Mouse (Mus musculus) granulocyte monocyte progenitor cell, adult 5-6 weeks (primary cell): ENCODE measurements around the gene Slc35b1. TPM values are rescaled to one million over a fixed set of nuclear protein-coding genes. Genes with fewer than 3 reads are reported as not detected.

Experiments
- ATAC-seq: replicated peaks from 2 replicates; pipeline ENCODE4 v1.8.0; 2016; ENCODE audit warnings: mild to moderate bottlenecking, moderate TSS enrichment, inconsistent platforms; ENCODE audit not compliant: poor library complexity, severe bottlenecking
- total RNA-seq, 2 experiments: library from RNA; stranded (forward) in 1 of 2; stranded (reverse) in 1 of 2; fragments of 200-712, 200-1000 nt in 1 of 2; fragments of >200 nt in 1 of 2; fragmentation: Nextera tagmentation in 1 of 2; gene quantifications; 2 replicates each; pipeline ENCODE4 v1.2.3; 2014 to 2017

The Slc35b1 gene
- total RNA-seq, 2 experiments from 2014 or later, result 66.6 to 85.1 TPM

DNA sequence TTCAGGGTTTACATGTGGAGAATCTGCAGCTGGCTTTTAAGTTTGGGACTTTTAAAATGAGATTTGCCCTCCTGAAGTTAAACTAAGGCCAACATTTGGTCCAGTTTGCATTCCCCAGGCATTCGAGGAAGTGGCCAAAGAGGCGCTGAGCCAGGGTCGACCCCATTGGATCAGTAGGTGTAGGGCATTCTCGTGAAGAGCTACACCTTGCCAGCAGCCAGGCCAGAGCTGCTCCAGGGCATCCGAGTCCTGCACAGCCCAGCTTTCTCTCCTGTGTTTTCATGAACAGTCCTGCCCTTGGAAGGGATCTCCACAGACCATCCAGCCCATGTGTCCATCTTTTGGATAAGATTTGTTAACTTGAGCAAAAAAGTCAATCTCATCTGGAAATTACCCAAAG, 20.1 kb upstream of the Slc35b1 start:
- no peak for ATAC-seq

DNA sequence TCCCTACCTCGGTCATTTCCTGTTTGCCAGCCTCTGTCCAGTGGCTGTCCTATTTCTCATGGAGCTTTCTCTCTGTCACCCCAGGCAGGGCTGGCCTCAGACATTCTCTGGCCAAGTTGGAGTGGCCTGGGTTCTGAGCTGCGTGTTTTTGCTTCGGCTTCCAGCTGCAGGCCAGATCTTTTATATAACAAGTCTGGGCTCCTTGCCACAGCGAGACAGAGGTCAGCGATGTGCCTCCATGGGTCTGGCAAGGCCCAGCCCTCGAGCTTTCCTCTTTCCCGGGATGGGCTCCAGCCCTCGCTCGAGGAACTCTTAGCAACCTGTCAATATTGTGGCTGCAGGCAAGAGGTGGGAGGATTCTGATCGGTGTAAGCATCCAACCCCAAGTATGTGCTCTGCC, 18.9 kb upstream of the Slc35b1 start:
- ATAC-seq, result no peak

DNA sequence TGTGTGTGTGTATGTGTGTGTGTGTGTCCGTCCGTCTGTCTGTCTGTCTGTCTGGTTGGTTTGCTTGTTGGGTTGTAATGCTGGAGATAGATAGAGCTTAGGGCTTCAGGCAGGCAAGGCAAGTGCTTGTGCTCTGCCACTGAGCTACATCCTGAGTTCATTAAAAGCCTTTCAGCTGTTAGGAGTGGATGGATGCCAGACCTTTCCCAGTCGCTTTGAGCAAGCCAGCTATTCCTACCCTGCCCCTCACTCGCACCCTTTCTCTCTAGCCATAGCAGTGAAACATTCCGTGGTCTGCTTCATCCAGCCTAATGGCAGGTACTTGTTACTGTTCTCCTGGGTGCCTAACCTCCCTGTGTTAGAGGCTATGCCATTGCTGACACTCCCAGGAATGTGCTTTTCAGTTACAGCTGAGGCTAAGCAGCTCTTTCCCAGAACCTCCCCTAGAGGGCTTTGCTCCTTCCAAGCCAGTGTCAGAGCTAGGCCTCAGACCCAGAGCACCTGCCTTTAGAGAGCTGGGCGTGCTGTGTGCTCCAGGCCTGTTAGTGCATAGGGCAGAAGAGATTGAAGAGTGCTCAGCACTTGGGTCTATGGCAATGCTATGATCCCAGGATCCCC, 18.1 kb upstream of the Slc35b1 start:
- ATAC-seq, result peak; percentile 12; the same call in 1 of the 2 replicates

DNA sequence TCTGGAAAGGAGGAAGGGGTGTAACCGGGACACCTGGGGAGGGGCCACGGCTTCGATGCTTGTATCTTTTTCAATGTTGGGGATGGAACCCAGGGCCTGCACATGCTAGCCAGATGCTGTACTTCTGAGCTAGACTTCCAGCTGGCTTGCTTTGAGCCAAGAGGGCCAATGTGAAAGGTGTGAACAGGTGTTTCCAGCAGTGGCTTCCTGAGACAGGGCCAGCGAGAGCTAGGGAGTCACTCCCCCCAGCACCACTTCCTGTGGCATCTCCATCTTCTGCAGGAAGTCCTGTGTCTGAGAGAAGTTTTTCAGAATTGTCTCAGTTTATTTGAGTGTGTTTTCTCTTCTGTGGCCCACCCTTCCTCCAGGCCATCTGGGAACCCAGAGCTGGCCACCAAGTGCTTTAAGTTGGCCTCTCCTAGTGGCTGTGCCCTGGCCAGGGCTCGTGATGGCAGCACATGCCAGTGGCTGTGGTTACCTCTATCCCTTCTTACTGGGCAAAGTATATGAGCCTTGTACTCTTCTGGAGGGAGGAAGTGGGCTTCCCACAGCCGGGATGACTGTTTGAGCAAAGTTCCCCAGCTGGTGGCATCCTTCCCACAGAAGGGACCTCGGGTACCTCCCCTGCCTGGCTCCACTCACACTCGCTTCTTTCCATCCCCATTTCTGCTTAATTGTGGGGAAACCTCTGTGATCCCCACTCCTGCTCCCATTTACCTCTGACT, 17.3 kb upstream of the Slc35b1 start:
- ATAC-seq, result peak; percentile 52

DNA sequence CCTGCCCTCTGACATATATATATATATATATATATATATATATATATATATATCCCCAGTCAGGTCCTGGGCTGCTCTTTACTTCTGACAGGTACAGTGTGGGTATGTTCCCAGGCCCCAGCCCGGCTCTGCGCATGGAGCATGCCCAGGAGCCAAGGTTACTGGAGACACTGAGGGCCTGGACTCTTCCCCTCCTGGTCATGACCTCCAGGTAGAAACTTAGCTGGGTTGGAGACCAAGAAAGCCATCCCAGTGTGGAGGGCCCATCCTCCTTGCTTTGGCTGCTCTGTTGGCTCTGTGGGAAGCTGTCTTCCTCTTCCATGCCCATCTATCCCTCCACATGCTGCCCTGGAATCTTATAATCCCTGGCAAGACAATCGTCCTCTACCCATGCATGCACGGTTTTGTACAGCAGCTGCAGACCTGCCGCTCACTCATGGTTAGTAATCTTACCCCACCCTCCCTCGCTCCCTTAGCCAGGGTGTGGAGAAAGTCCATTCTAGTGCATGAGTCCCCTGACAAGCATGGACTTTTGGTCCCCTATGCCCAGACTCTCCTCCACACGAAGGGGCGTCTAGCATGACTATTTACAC, 16.2 kb upstream of the Slc35b1 start:
- ATAC-seq, result no peak

DNA sequence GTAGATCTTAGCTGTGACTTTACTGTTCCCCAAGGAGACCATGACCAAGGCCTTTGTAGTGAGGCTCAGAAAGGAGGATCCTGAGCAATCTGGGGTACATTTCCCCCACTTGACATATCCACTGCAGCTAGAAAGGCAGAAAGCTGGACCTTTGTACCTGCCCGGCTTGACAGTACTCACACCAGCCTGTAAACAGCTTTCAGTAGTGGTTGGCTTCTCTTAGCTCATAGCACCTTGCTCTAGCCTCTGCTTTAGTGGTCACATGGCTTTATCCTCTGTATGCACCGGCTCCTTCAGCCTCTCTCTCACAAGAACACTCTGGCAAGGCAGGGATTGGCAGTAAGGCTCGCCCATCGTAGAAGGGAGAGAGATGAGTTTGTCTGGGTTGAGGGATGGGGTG, 15.6 kb upstream of the Slc35b1 start:
- no peak for ATAC-seq

DNA sequence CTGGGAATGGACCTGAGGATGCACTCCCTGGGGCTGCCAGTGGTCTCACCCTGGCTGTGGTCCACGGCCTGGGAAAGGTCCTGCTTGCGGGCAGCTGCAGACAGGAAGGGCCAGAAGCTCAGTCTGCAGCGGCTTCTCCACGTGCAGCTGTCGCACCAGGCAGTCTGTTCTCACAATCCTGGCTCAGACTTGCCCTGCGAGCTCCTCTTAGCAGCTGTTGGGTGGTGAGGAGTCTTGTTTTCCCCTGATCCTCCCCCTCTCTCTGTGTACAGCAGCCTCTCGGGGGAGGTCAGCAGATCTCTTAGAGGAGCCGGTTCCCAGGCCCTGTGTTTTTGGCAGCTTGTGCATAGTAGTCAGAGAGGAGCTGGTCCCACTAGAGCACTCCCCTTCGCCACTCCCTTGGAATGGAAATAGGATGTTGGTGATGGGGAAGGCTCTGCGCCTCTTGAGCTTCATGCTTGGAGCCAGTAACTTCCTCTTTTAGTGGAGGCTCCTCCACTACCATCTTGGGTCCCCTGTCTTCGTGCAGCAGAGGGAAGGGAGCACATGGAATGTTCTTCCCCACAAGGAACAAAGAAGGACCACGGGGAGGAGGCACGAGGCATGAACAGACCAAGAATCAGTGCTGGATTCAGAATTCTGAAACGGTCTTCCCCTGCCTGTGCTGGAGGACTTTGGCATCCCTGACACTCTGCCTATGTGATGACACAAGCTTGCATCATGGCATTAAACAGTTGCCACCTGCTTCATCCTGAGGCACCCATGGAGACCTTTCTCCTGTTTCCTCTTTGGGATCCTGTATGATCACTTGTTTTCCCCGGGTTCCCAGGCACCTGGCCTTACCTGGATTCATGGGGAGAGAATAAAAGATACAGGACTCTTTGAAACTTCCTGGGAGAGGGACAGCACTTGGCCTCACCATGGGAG, 14.3 kb upstream of the Slc35b1 start:
- peak; percentile 36 for ATAC-seq

DNA sequence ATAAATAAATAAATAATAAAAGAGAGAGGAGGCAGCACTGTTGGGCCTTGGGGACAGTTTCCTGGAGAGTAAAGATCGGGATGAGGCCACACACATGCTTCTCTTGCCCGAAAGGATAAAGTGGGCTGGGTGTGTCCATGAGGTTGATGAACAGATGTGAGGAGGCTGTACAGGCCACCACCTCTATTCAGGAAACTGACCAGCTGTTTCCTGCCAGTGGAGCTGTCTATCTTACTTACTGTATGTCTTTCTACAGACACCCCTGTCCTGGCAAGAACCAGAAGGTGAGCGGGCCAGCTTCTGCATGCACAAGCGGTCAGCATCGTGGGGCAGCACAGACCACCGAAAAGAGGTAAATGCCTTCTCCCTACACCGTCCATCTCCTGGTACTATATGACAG, 13.3 kb upstream of the Slc35b1 start:
- ATAC-seq, result no peak

DNA sequence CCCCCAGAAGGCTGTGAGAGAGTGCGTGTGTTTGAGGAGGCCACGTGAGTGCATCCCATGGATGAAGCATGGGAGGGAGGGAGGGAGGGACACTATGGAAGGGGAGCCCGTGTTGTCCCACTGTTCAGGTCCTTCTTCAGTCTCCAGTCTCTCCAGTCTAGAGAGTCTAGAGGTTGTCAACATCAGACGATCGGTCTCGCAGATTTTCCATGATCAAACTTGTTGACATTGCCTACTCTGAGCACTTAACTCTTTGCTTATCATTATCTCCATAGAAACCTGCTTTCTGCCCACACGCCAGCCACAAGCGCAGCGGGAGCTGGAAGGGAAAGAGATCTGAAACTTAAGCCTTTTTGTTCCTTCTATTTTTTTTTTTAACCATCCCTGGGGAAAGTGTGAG, 5.6 kb upstream of the Slc35b1 start:
- ATAC-seq, result no peak

DNA sequence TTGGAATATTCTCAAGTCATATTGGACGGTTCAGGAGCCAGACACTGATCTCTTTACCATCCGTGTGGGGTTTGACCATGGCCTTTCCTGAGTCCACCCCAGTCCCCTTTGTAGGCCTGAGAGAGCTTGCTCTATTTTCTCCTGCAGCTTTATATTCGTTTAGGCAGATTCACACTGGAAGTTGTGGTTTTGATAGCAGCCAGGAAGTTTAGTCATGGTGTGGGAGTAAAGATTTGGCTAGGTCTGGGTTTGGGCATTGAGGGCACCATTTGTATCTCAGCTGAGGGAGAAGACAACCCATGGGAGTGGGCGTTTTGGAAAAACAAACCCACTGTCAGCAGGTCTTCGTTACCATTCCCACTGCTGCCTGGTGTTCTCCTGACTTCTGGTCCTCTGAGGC, 4.9 kb upstream of the Slc35b1 start:
- no peak for ATAC-seq

DNA sequence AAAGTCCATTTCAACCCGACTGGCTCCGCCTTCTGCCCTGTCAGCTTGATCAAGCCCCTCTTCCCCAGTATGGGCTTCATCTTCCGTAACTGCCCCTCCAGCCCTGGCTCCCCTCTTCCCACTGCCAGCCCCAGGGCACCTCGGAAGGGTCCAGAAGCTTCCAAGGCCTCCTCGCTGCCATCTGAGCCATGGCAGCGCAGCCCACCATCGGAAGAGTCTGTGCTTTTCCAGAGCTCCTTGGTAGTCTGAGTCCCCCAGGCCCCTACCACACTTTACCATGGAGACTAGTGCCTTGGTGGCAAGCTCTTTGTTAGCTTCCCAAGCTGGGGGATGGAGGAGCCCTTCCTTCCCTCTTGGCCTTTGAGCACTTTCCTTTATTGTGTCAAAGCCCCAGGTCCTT, 3.8 kb upstream of the Slc35b1 start:
- no peak for ATAC-seq

DNA sequence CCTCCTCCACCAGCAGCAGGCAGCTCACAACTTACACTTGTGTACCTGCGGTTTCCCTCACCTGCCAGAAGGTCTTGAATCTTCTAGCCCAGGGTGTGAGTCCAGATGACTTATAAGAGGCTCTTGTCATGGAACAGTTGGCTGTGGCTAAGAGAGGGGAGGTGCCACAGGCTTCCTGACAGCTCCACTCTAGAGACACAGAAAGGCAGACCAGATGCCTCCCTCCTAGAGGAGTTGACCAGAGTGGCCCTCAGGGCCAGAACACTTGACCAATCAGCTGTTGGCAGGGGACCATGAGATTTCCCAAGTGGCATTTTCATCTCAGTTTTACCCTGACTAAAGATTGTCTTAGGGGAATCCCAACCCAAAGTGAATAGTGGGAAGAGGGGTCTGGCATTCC, 3.3 kb upstream of the Slc35b1 start:
- ATAC-seq, result no peak

DNA sequence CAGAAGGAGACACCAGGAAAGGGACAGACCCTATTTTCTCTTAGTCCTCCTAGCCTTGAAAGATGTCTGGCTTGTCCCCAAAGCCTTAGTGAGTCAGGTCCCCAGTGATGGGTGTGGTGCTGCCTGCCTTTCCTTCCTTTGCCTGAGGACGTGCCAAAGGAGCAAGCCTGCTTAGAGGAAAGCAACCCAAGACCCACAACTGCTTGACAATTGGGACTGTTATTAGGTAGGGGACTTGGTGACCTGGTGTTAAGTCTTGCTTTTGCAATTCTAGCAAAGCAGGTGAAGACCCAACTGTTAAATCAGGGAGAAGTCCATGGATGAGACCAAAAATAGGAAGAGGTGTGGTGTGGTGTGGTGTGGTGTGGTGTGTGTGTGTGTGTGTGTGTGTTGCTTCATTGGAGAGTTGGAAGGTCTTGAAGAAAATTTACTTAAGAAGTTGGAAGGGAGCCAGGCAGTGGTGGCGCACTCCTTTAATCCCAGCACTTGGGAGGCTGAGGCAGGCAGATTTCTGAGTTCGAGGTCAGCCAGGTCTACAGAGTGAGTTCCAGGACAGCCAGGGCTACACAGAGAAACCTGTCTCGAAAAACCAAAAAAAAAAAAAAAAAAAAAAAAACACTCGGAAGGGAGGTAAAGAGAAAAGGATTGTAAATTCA, 1.0 kb upstream of the Slc35b1 start:
- ATAC-seq, result no peak

DNA sequence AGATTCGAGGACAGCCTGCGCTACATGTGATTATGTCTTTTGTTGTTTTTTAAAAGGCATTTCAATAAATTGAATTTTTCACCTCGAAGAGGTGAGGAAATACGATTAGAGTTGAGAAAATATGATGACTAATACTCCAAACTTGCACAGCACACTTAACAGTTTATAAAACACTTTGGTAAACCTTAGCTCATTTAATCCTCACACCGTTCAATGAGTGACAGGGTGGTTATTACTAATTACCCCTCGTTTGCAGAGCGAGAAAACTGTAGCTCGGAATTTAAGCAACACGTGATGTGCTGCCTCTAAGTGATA, 531 bp upstream of the Slc35b1 start:
- ATAC-seq, result no peak

DNA sequence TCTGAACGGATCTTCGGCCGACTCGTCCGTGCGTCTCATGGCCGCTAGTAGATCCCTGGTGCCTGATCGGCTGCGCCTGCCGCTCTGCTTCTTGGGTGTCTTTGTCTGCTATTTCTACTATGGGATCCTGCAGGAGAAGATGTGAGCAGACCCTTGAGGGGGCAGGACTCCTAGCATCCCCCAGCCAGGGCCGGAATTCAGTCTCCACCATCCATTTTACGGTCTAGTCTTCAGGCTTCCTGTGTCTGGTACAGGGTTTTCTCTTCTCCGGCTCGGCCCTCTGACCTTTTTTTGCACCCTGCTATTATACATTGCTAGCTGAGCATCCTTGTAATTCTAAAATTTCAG, 455 bp downstream of the Slc35b1 start:
- peak; percentile 12; the same call in 1 of the 2 replicates for ATAC-seq

DNA sequence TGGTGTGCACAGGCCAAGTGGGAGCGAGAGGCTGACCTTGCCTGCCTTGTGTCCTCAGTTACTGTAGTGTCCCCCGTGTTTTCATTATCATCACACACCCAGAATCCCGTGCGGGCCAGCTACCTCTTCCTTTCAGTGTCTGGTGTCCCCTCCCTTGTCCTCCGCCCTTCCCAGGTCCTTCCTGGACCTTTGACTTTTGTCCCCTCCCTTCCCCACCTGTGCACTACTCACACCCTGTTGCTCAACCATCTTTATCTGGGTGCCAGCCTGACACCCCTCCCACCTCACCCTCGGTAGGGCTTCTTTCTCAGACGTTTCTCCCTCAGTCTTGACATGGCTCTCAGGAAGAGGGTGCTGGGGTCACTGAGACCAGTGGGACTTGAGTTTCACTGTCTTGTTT, 2.9 kb downstream of the Slc35b1 start:
- ATAC-seq, result no peak

DNA sequence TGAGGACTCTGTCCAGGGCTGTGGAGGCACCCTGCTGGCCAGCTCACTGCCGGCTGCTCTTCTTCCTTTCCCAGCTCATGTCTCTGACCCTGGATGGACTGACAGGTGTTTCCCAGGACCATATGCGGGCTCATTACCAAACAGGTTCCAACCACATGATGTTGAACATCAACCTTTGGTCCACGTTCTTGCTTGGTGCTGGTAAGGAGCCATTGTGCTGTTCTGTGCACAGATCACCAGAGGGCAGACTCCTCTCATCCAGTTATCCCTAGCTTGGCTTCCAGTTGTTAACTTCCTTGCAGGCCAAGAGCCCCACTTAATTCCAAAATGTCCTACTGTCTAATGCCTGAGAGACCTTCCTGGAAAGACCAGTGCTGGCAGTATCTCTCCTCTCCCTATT, 4.5 kb downstream of the Slc35b1 start:
- ATAC-seq, result no peak

DNA sequence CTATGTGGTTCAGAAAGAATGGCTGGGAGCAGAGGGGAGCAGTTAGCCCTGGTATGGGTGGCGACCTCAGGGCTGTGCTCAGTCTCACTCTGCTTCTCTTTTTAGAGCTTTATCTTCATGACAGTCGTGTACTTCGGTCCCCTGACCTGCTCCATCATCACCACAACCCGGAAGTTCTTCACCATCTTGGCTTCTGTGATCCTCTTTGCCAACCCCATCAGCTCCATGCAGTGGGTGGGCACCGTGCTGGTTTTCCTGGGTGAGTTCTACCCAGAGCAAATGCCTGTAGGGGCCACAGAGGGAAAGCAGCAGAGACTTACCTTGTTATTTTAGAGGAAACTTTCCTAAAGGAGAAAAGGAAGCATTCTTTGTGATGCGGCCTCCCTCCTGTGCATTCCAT, 5.9 kb downstream of the Slc35b1 start:
- no peak for ATAC-seq

DNA sequence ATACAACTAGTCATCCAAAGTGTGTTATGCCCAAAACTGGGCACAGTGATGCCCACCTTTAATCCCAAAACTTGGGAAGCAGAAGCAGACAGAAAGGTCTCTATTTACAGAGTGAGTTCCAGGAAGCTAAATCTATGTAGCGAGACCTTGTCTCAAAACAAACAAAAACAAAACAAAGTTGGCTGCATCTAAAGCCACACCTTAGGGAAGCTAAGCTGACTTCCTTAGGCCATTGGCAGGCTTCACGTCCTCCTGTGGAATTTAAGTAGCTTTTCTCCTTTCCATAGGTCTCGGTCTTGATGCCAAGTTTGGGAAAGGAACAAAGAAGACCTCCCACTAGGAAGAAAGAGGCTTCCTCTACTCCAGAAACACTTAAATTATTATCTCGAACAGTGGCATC, 6.7 kb downstream of the Slc35b1 start:
- ATAC-seq, result no peak

DNA sequence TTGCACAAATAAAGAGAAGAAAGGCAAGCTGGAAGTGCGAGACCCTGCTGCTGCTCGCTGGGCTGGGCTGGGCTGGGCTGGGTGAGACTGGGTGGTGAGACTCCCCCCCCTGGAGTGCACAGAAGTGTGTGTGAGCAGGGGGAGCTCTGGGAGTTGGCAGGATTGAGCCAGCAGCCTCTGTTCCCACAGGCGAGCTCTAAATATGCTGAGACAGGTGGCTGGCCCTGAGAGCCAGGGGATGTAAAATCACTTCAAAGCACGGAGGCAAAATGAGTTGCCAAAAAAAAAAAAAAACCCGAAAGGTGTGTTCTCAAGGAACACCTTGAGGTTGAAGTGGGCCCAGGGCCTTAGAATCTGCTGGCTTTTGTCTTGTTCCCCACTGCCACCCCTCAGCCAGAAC, 7.3 kb downstream of the Slc35b1 start:
- ATAC-seq, result no peak

DNA sequence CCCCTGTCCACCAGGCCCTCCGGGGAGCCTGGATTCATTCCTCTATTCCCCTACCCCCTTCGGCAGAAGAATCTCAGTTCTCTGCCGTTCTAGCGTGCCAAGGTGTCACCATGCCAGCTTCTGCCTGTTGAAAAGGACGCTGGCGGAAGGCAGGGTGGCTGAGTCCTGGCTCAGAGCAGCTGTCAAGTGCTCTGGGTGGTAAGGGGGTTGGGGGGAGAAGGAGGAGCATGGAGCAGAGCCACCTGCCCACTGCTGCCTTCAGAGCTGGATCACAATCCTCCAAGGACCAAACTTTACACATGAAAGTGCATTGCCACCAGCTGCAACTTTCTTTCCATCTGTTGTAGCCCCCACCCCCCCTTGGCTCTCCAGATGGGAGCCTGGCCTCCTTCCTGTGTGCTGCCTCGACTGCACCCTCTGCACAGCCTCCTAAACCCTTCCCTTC, 7.8 kb downstream of the Slc35b1 start:
- no peak for ATAC-seq
